Mouse (Mus musculus): ENCODE results near the gene Olfr318. TPM values are rescaled to one million over a fixed set of nuclear protein-coding genes. Genes with fewer than 3 reads are reported as not detected.
"Not testable (repeated sequence)": the region's sequence is repeated elsewhere in the genome, so short reads cannot be mapped to it uniquely, and the experiment has no call there.

Olfr318 gene
- polyA plus RNA-seq (2015; fragmentation: Nextera tagmentation; extraction: Ambion mirVana), result not detected in 2 replicates

- H3K4me1 ChIP-seq, result no peaks in the 10 kb centered on the region
- H3K36me3 ChIP-seq, result no peaks in the 10 kb centered on the region
- no peak within 1 kb of the TSS for H3K27ac ChIP-seq
- no peak within 1 kb of the TSS for H3K4me2 ChIP-seq
- no peak for ATAC-seq (ENCODE audit: borderline replicate concordance, extremely low read depth, low FRiP score, low TSS enrichment)
- H3K27me3 ChIP-seq, result no peaks in the 10 kb centered on the region
- no peak within 1 kb of the TSS for H3K9ac ChIP-seq
- H3K9me3 ChIP-seq, result no peaks in the 10 kb centered on the region
- no peak within 1 kb of the TSS for H3K4me3 ChIP-seq
These were observed at the start of gene Olfr318 for GRCm38 (mm10) chr11:58723914-58724313. TSS of gene Olfr318 (minus strand) at chr11:58724014.

- Histone ChIP-seq H3K27ac (no peak within 1 kb of the TSS), H3K9me3 (no peaks in the 10 kb centered on the region), H3K4me1 (no peaks in the 10 kb centered on the region), H3K4me2 (no peak within 1 kb of the TSS), H3K9ac (no peak within 1 kb of the TSS), H3K27me3 (no peaks in the 10 kb centered on the region), H3K36me3 (no peaks in the 10 kb centered on the region), H3K4me3 (no peak within 1 kb of the TSS)
- ATAC-seq (ENCODE audit: borderline replicate concordance, extremely low read depth, low FRiP score, low TSS enrichment), result no peak
These were observed 49.1 kb upstream of the Olfr318 start, which contains the start of gene Olfr315 for GRCm38 (mm10) chr11:58772888-58773287. TSS of gene Olfr315 (plus strand) at chr11:58773188.

- Histone ChIP-seq H3K36me3 (no peaks in the 10 kb centered on the region), H3K27me3 (no peaks in the 10 kb centered on the region), H3K4me3 (no peak within 1 kb of the TSS), H3K9me3 (no peaks in the 10 kb centered on the region), H3K4me2 (no peak within 1 kb of the TSS), H3K9ac (no peak within 1 kb of the TSS), H3K4me1 (no peaks in the 10 kb centered on the region), H3K27ac (no peak within 1 kb of the TSS)
- no peak for ATAC-seq (ENCODE audit: borderline replicate concordance, extremely low read depth, low FRiP score, low TSS enrichment)
- 76% methylated on average over 2 of the region's 2 CpGs for WGBS
These were observed 28.6 kb upstream of the Olfr318 start, which contains the start of gene Olfr316 for GRCm38 (mm10) chr11:58752434-58752833. TSS of gene Olfr316 (plus strand) at chr11:58752734.

GRCm38 (mm10) chr11:58751096-58751495 is 27.3 kb upstream of the Olfr318 start:
- not testable (repeated sequence) for H3K4me3 ChIP-seq; ATAC-seq (ENCODE audit: borderline replicate concordance, extremely low read depth, low FRiP score, low TSS enrichment); H3K4me1 ChIP-seq; H3K9ac ChIP-seq; H3K9me3 ChIP-seq; H3K27me3 ChIP-seq; H3K4me2 ChIP-seq; H3K27ac ChIP-seq; H3K36me3 ChIP-seq
- WGBS, result 73% methylated on average over 18 of the region's 18 CpGs

GRCm38 (mm10) chr11:58738792-58739262 is 15.0 kb upstream of the Olfr318 start, which contains the start of gene Olfr317:
TSS of gene Olfr317 (minus strand) at chr11:58739212.
- no peak within 1 kb of the TSS for H3K4me3 ChIP-seq
- H3K9ac ChIP-seq, result no peak within 1 kb of the TSS
- no peak within 1 kb of the TSS for H3K4me2 ChIP-seq
- no peaks in the 10 kb centered on the region for H3K27me3 ChIP-seq
- WGBS, result 48% methylated on average over 4 of the region's 4 CpGs
- no peak within 1 kb of the TSS for H3K27ac ChIP-seq
- H3K36me3 ChIP-seq, result no peaks in the 10 kb centered on the region
- no peak for ATAC-seq (ENCODE audit: borderline replicate concordance, extremely low read depth, low FRiP score, low TSS enrichment)
- H3K9me3 ChIP-seq, result no peaks in the 10 kb centered on the region
- no peaks in the 10 kb centered on the region for H3K4me1 ChIP-seq

GRCm38 (mm10) chr11:58733372-58733771 is 9.6 kb upstream of the Olfr318 start:
- H3K9me3 ChIP-seq, result no peaks in the 10 kb centered on the region
- no peak overlapping the region for H3K4me3 ChIP-seq
- H3K36me3 ChIP-seq, result no peaks in the 10 kb centered on the region
- no peak for ATAC-seq (ENCODE audit: borderline replicate concordance, extremely low read depth, low FRiP score, low TSS enrichment)
- H3K4me1 ChIP-seq, result no peaks in the 10 kb centered on the region
- H3K27ac ChIP-seq, result no peak overlapping the region
- no peaks in the 10 kb centered on the region for H3K27me3 ChIP-seq
- WGBS, result 33% methylated on average over 3 of the region's 3 CpGs
- H3K4me2 ChIP-seq, result no peak overlapping the region
- no peak overlapping the region for H3K9ac ChIP-seq

- not testable (repeated sequence) for H3K27ac ChIP-seq; H3K36me3 ChIP-seq; ATAC-seq (ENCODE audit: borderline replicate concordance, extremely low read depth, low FRiP score, low TSS enrichment); H3K9me3 ChIP-seq; H3K27me3 ChIP-seq; H3K4me1 ChIP-seq; H3K4me2 ChIP-seq; H3K4me3 ChIP-seq; H3K9ac ChIP-seq
- 65% methylated on average over 6 of the region's 6 CpGs for WGBS
These were observed 4.3 kb upstream of the Olfr318 start for GRCm38 (mm10) chr11:58727896-58728650.

GRCm38 (mm10) chr11:58719701-58720100 is 4.1 kb downstream of the Olfr318 start:
- H3K4me2 ChIP-seq, result no peak overlapping the region
- 79% methylated on average over 4 of the region's 4 CpGs for WGBS
- H3K9ac ChIP-seq, result no peak overlapping the region
- ATAC-seq (ENCODE audit: borderline replicate concordance, extremely low read depth, low FRiP score, low TSS enrichment), result no peak
- no peaks in the 10 kb centered on the region for H3K4me1 ChIP-seq
- no peaks in the 10 kb centered on the region for H3K9me3 ChIP-seq
- no peaks in the 10 kb centered on the region for H3K27me3 ChIP-seq
- no peak overlapping the region for H3K27ac ChIP-seq
- H3K4me3 ChIP-seq, result no peak overlapping the region
- no peaks in the 10 kb centered on the region for H3K36me3 ChIP-seq

- H3K4me1 ChIP-seq; ATAC-seq (ENCODE audit: borderline replicate concordance, extremely low read depth, low FRiP score, low TSS enrichment); H3K4me2 ChIP-seq; H3K4me3 ChIP-seq; H3K36me3 ChIP-seq; H3K27me3 ChIP-seq; H3K9me3 ChIP-seq; H3K9ac ChIP-seq; H3K27ac ChIP-seq: not testable (repeated sequence)
- 87% methylated on average over 7 of the region's 7 CpGs for WGBS
These were observed 6.1 kb downstream of the Olfr318 start for GRCm38 (mm10) chr11:58717723-58718122.

GRCm38 (mm10) chr11:58709086-58709485 is 14.7 kb downstream of the Olfr318 start:
- H3K27me3 ChIP-seq, result no peaks in the 10 kb centered on the region
- no peaks in the 10 kb centered on the region for H3K4me1 ChIP-seq
- ATAC-seq (ENCODE audit: borderline replicate concordance, extremely low read depth, low FRiP score, low TSS enrichment), result no peak
- no peaks in the 10 kb centered on the region for H3K36me3 ChIP-seq
- no peak overlapping the region for H3K9ac ChIP-seq
- H3K4me3 ChIP-seq, result no peak overlapping the region
- WGBS, result 83% methylated on average over 11 of the region's 11 CpGs
- no peak overlapping the region for H3K27ac ChIP-seq
- no peak overlapping the region for H3K4me2 ChIP-seq
- no peaks in the 10 kb centered on the region for H3K9me3 ChIP-seq

- Histone ChIP-seq H3K4me2 (no peak within 1 kb of the TSS), H3K36me3 (no peaks in the 10 kb centered on the region), H3K27ac (no peak within 1 kb of the TSS), H3K9me3 (no peaks in the 10 kb centered on the region), H3K9ac (no peak within 1 kb of the TSS), H3K4me3 (no peak within 1 kb of the TSS), H3K4me1 (no peaks in the 10 kb centered on the region), H3K27me3 (no peaks in the 10 kb centered on the region)
- 80% methylated on average over 3 of the region's 3 CpGs for WGBS
- ATAC-seq (ENCODE audit: borderline replicate concordance, extremely low read depth, low FRiP score, low TSS enrichment), result no peak
These were observed 25.0 kb downstream of the Olfr318 start, which contains the start of gene Olfr319 for GRCm38 (mm10) chr11:58698862-58699261. TSS of gene Olfr319 (plus strand) at chr11:58699162.

GRCm38 (mm10) chr11:58680799-58681198 is 43.0 kb downstream of the Olfr318 start, which contains the start of gene Olfr320:
TSS of gene Olfr320 (plus strand) at chr11:58681099.
- no peak within 1 kb of the TSS for H3K4me2 ChIP-seq
- 66% methylated on average over 1 of the region's 1 CpGs for WGBS
- no peaks in the 10 kb centered on the region for H3K4me1 ChIP-seq
- H3K36me3 ChIP-seq, result no peaks in the 10 kb centered on the region
- no peak within 1 kb of the TSS for H3K9ac ChIP-seq
- H3K9me3 ChIP-seq, result no peaks in the 10 kb centered on the region
- H3K4me3 ChIP-seq, result no peak within 1 kb of the TSS
- no peak for ATAC-seq (ENCODE audit: borderline replicate concordance, extremely low read depth, low FRiP score, low TSS enrichment)
- no peak within 1 kb of the TSS for H3K27ac ChIP-seq
- no peaks in the 10 kb centered on the region for H3K27me3 ChIP-seq

Data from lung, embryonic 15.5 days (tissue).